Mouse (Mus musculus) right cerebral cortex, postnatal 4 days (tissue): ENCODE measurements at regions not wholly inside any gene's neighbourhood (a gene's known extent, or its start where the extent isn't known, plus 50 kb on each side); places are given as distances from the start of the nearest gene placed in this dataset.
"Not testable (repeated sequence)": the region's sequence is repeated elsewhere in the genome, so short reads cannot be mapped to it uniquely, and the experiment has no call there.

ENCODE experiments used
- DNase-seq: peaks from one replicate; pipeline ENCODE4 v3.0.0-alpha.2; 2022

GRCm38 (mm10) chr15:11463341-11463740, 63.9 kb upstream of the Tars start:
- DNase-seq, result no peak

GRCm38 (mm10) chr15:11461575-11461974, 62.1 kb upstream of the Tars start:
- not testable (repeated sequence) for DNase-seq

- no peak for DNase-seq
Observed at GRCm38 (mm10) chr15:11459306-11459705, 59.8 kb upstream of the Tars start.

GRCm38 (mm10) chr15:11457278-11457677, 57.8 kb upstream of the Tars start:
- no peak for DNase-seq

- DNase-seq, result no peak
Observed at GRCm38 (mm10) chr15:11455982-11456381, 56.5 kb upstream of the Tars start.

GRCm38 (mm10) chr15:11455366-11455785, 55.9 kb upstream of the Tars start:
- no peak for DNase-seq

- DNase-seq, result no peak
Observed at GRCm38 (mm10) chr15:11453997-11454396, 54.5 kb upstream of the Tars start.

- DNase-seq, result no peak
Observed at GRCm38 (mm10) chr15:11451635-11452034, 52.2 kb upstream of the Tars start.
